Mouse (Mus musculus) frontal cortex, postnatal 10 days (tissue): ENCODE data around the gene Uba5.

Experiments used
- DNase-seq, 2 experiments: peaks; one replicate each; pipeline ENCODE4 v3.0.0; 2022; ENCODE audit warnings: low spot score in 2 of 2, mixed read lengths in 1 of 2

The Uba5 gene

GRCm38 (mm10) chr9:104062430-104063243, at the start of gene Uba5:
Gene Uba5 (minus strand): TSS chr9:104063134.
- DNase-seq: peak; percentile 37 to 72

- no peak for DNase-seq
Observed at GRCm38 (mm10) chr9:104109151-104109550, 46.2 kb upstream of the Uba5 start.

GRCm38 (mm10) chr9:104108571-104109143, 45.7 kb upstream of the Uba5 start:
- no peak for DNase-seq

- no peak for DNase-seq
Observed at GRCm38 (mm10) chr9:104107482-104107881, 44.5 kb upstream of the Uba5 start.

DNA sequence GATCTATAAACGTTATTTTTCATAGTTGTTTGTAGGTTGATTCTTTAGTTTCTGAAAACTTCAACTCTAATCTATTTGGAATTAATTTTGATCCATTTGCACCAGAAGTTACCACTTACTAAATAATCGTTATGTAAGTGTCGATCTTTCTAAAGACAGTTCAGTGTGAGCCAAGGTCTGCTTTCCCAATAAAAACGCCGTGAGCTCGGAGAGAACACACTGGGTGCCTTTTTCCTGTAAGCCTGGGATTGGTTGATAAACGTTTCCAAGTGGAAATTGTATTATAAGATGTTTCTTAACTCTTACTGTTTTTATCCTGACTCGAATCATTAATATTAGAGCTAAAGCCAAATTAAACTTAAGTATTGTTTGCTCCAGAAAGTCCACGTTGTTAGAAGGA, 44.0 kb upstream of the Uba5 start:
- DNase-seq: no peak

GRCm38 (mm10) chr9:104104986-104105385, 42.1 kb upstream of the Uba5 start:
- no peak for DNase-seq

- DNase-seq: no peak
Observed at GRCm38 (mm10) chr9:104102901-104103300, 40.0 kb upstream of the Uba5 start.

- no peak for DNase-seq
Observed at GRCm38 (mm10) chr9:104102301-104102700, 39.4 kb upstream of the Uba5 start.

GRCm38 (mm10) chr9:104101458-104101857, 38.5 kb upstream of the Uba5 start:
- no peak for DNase-seq

GRCm38 (mm10) chr9:104100822-104101221, 37.9 kb upstream of the Uba5 start:
- DNase-seq: no peak

DNA sequence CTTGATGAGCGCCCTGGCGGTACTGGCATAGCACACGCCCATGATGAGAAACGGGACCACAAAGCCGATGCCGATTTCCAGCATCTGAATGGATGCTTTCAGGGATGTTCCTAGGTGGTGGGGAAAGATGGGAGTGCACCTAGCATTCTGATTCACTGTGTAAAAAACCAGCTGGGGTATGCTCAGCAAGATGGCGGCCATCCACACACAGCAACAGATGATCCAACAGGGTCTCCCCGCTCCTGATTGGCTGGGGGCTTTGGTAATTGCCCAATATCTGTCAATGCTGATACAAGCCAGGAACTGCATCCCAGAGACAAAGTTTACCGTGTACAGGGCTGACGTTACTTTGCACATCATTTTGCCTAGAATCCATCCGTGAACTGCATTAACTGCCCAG, 36.1 kb upstream of the Uba5 start:
- DNase-seq: no peak

DNA sequence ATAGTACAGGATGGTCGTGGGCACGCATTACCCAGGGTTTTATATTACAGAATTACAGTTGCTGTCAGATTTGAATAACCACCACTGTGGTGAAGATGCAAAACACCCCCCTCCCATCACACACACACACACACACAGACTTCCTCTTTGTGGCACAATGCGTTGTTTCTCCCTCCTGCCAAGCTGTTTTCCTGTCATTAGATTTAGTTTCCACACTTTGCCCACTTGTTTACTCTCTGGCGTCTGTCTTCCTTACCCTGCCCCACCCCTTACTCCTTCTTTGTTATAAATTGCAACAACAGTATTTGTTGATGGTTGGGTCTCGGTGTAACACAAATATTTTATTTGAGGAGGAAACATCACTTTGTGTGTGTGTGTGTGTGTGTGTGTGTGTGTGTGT, 35.3 kb upstream of the Uba5 start:
- no peak for DNase-seq

- DNase-seq: no peak
Observed at GRCm38 (mm10) chr9:104092945-104093344, 30.0 kb upstream of the Uba5 start.

DNA sequence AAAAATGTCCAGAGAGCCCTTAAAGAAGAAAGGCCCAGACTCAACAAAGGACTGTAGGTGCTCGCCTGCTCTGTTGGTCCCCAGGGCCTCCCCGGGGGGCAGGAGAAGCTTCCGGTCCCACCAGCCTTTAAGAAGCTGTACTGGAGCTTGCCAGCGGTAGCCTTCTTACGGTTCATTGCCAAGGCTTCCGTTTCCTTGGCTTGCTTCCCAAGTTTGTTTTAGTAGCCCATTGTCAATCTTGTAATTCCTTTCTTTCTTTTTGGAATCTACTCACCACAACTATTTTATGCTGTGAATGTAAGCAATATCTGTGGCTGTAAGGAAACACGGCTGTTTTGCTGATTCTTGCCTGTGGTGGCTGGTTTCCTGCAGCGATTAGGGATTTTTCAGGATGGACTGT, 25.6 kb upstream of the Uba5 start:
- DNase-seq: no peak

DNA sequence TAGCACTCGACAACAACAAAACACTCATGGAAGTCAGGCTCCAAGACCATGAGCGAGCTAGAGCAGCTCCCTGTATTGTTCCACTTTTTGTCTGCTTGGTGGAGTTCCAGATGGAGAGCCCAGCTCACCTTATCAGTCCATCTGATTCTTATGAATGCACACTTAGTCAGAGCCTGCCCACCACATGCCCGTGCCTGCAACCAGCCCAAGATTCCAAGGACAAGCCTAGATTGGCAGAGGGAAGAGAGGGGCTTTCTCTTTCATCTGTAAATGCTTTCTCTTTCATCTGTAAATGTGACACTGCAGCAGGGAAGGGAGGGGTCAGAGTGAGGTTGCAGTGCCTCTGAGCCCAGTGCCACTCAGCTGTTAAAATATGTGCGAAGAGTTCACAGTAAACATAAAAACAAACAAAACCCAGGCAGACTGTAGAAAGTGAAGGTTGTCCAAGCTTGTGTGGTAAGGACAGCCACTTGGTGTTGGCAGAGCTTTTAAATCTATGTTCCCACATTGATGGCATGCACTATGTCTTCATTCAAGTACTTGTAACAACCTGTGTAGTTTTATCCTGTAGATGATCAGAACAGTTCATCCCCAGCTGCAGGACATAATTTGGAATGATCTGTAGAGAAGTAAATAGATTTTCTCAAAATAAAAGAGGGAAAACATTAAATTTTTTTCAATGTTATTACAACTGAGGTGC, 22.9 kb upstream of the Uba5 start:
- DNase-seq: no peak

DNA sequence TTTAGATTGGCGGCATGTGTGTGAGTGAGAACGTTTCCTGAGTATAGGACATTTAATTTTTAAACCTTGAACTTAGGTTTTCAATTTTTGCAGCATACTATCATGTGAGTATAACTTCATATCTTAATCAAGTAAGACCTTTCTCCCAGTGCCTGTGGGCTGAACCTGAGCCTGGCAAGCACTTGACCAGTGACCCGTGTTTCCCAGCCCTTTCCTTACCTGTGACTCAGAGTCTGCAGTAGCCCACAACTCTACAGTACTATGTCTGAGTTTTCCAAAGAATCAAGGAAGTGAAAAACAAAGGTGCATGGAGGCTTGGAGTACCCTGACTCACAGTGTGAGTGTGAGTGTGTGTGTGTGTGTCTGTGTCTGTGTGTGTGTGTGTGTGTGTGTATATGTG, 17.1 kb upstream of the Uba5 start:
- DNase-seq: no peak

- no peak for DNase-seq
Observed at GRCm38 (mm10) chr9:104079379-104079778, 16.4 kb upstream of the Uba5 start.

GRCm38 (mm10) chr9:104078780-104079179, 15.8 kb upstream of the Uba5 start:
- DNase-seq: no peak

- DNase-seq: no peak
Observed at GRCm38 (mm10) chr9:104075808-104076207, 12.9 kb upstream of the Uba5 start.

- DNase-seq: no peak
Observed at GRCm38 (mm10) chr9:104070863-104071604, 8.1 kb upstream of the Uba5 start.

GRCm38 (mm10) chr9:104070241-104070640, 7.3 kb upstream of the Uba5 start:
- no peak for DNase-seq

GRCm38 (mm10) chr9:104064571-104064970, 1.6 kb upstream of the Uba5 start:
- no peak for DNase-seq
